Mouse (Mus musculus): Measurements from ENCODE around the gene Olfr120. TPM values are rescaled to one million over a fixed set of nuclear protein-coding genes. Genes with fewer than 3 reads are reported as not detected.
"Not testable (repeated sequence)": the region's sequence is repeated elsewhere in the genome, so short reads cannot be mapped to it uniquely, and the experiment has no call there.

Gene Olfr120
- polyA plus RNA-seq (2012; rRNA removed): not detected in 2 replicates
- polyA plus RNA-seq (2014; fragmentation: Nextera tagmentation; extraction: Ambion mirVana): not detected in 2 replicates

DNA sequence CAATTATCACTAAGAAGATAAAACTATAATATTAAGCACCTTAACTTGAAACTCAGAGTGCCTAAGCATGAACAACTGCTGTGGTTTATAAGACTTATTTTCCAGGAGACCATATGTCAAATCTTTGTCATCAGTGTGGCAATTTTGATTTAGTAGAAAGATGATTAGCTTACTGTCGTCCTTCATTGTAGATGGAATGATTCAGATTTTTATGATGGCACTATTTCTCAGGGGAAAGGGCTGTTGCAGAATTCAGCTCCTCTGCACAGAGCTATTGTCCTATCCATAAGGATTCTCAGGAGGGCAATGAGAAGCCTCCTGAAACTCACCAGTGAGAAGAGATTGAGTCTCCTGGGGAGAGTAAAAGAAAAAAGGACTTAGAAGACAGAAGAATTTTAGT is at the start of gene Olfr120:
Gene Olfr120 (plus strand): TSS at position 301 of the 400 bp plus-strand sequence.
- H3K27me3 ChIP-seq (ENCODE audit: control insufficient read depth, insufficient read depth, low read length): no peaks in the 10 kb centered on the region
- DNase-seq (ENCODE audit: low read depth in 3 of 3, low spot score in 3 of 3): no peak
- no peak within 1 kb of the TSS for H3K9ac ChIP-seq (replicated peaks)
- H3K4me3 ChIP-seq (ENCODE audit: insufficient read depth in 1 of 2, low read depth in 2 of 2, low read length in 2 of 2): no peak within 1 kb of the TSS
- H3K27ac ChIP-seq: no peak within 1 kb of the TSS
- no peak within 1 kb of the TSS for H3K4me2 ChIP-seq (ENCODE audit: low read depth)
- TF ChIP-seq EP300 (IDR thresholded peaks at IDR 0.05; ENCODE audit: low read depth) (no peak), CTCF (IDR thresholded peaks at IDR 0.05; ENCODE audit: low read depth) (no peak)
- H3K36me3 ChIP-seq (replicated peaks; ENCODE audit: control insufficient read depth, insufficient read depth, low read depth): no peaks in the 10 kb centered on the region
- ATAC-seq (ENCODE audit: insufficient read depth): no peak
- 32% methylated on average over 1 of the region's 1 CpGs for WGBS (ENCODE audit: insufficient replicate concordance)
- no peaks in the 10 kb centered on the region for H3K4me1 ChIP-seq (replicated peaks; ENCODE audit: control insufficient read depth in 2 of 2, insufficient read depth in 2 of 2, low read length in 1 of 2)
- no peaks in the 10 kb centered on the region for H3K9me3 ChIP-seq (ENCODE audit: control insufficient read depth, low read length)

DNA sequence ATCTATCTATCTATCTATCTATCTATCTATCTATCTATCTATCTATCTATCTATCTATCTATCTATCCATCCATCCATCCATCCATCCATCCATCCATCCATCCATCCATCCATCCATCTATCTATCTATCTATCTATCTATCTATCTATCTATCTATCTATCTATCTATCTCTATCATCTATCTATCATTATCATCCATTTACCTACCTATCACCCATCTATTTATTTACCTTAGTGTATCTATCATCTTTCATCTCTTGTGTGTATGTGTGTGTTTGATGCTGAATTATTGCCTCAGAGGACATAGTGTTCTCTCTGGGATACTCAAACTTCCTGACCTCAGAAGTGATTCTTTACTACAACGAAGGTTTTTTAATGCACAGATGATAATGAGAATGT is 25.3 kb upstream of the Olfr120 start, which contains the start of gene Olfr119:
Gene Olfr119 (plus strand): TSS at position 301 of the 400 bp plus-strand sequence.
- H3K4me2 ChIP-seq (ENCODE audit: low read depth); H3K27ac ChIP-seq; ATAC-seq (ENCODE audit: insufficient read depth); DNase-seq (ENCODE audit: low read depth in 3 of 3, low spot score in 3 of 3); H3K4me1 ChIP-seq (replicated peaks; ENCODE audit: control insufficient read depth in 2 of 2, insufficient read depth in 2 of 2, low read length in 1 of 2); H3K4me3 ChIP-seq (ENCODE audit: insufficient read depth in 1 of 2, low read depth in 2 of 2, low read length in 2 of 2); H3K9me3 ChIP-seq (ENCODE audit: control insufficient read depth, low read length); H3K27me3 ChIP-seq (ENCODE audit: control insufficient read depth, insufficient read depth, low read length); H3K9ac ChIP-seq (replicated peaks); H3K36me3 ChIP-seq (replicated peaks; ENCODE audit: control insufficient read depth, insufficient read depth, low read depth): not testable (repeated sequence)
- WGBS (ENCODE audit: insufficient replicate concordance): 35% methylated on average over 1 of the region's 1 CpGs

DNA sequence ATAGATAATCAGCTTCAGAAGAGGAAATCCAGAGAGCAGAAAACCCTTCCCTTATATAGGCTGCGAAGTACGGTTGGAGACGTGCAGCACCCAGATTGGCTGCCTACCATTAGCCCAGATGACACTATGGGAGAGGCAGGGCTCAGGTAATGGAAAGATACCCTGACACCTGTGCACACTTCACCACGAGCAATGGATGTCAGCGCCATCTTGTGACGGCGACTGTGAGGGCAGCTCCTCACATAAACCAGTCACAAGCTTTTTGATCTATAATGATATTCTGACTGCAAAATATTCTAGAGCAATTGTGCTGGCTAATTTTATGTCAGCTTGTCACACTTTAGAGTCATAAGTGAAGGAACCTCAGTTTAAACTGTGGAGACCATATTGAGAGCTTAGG is 16.5 kb downstream of the Olfr120 start:
- Histone ChIP-seq H3K27ac (no peak overlapping the region), H3K4me3 (ENCODE audit: insufficient read depth in 1 of 2, low read depth in 2 of 2, low read length in 2 of 2) (no peak overlapping the region), H3K36me3 (replicated peaks; ENCODE audit: control insufficient read depth, insufficient read depth, low read depth) (no peaks in the 10 kb centered on the region), H3K4me2 (ENCODE audit: low read depth) (no peak overlapping the region), H3K9me3 (ENCODE audit: control insufficient read depth, low read length) (no peaks in the 10 kb centered on the region), H3K9ac (replicated peaks) (no peak overlapping the region), H3K27me3 (ENCODE audit: control insufficient read depth, insufficient read depth, low read length) (no peaks in the 10 kb centered on the region), H3K4me1 (replicated peaks; ENCODE audit: control insufficient read depth in 2 of 2, insufficient read depth in 2 of 2, low read length in 1 of 2) (no peaks in the 10 kb centered on the region)
- TF ChIP-seq EP300 (IDR thresholded peaks at IDR 0.05; ENCODE audit: low read depth) (no peak), CTCF (IDR thresholded peaks at IDR 0.05; ENCODE audit: low read depth) (no peak)
- WGBS (ENCODE audit: insufficient replicate concordance): 45% methylated on average over 7 of the region's 7 CpGs
- ATAC-seq (ENCODE audit: insufficient read depth) (no peak), DNase-seq (ENCODE audit: low read depth in 3 of 3, low spot score in 3 of 3) (no peak)

DNA sequence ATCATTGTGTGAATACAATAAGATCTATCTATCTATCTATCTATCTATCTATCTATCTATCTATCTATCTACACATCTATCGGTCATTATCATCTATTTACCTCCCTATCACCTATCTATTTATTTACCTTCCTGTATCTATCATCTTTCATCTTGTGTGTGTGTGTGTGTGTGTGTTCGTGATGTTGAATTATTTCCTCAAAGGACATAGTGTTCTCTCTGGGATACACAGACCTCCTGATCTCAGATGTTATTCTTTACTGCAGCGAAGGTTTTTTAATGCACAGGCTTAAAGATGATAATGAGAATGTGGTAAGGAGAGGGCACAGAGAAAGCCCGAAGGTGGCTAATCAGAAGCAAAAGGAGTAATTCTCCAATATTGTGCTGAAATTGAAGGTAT is 46.7 kb downstream of the Olfr120 start, which contains the start of gene Olfr122:
Gene Olfr122 (plus strand): TSS at position 301 of the 400 bp plus-strand sequence.
- 49% methylated on average over 4 of the region's 4 CpGs for WGBS (ENCODE audit: insufficient replicate concordance)
- Histone ChIP-seq H3K27me3 (ENCODE audit: control insufficient read depth, insufficient read depth, low read length) (no peaks in the 10 kb centered on the region), H3K36me3 (replicated peaks; ENCODE audit: control insufficient read depth, insufficient read depth, low read depth) (no peaks in the 10 kb centered on the region), H3K4me3 (ENCODE audit: insufficient read depth in 1 of 2, low read depth in 2 of 2, low read length in 2 of 2) (no peak within 1 kb of the TSS), H3K27ac (no peak within 1 kb of the TSS), H3K4me2 (ENCODE audit: low read depth) (no peak within 1 kb of the TSS), H3K9me3 (ENCODE audit: control insufficient read depth, low read length) (no peaks in the 10 kb centered on the region), H3K4me1 (replicated peaks; ENCODE audit: control insufficient read depth in 2 of 2, insufficient read depth in 2 of 2, low read length in 1 of 2) (no peaks in the 10 kb centered on the region), H3K9ac (replicated peaks) (no peak within 1 kb of the TSS)
- ATAC-seq (ENCODE audit: insufficient read depth) (no peak), DNase-seq (ENCODE audit: low read depth in 3 of 3, low spot score in 3 of 3) (no peak)
- TF ChIP-seq EP300 (IDR thresholded peaks at IDR 0.05; ENCODE audit: low read depth) (no peak), CTCF (IDR thresholded peaks at IDR 0.05; ENCODE audit: low read depth) (no peak)

Other genes with a start within 250 kb of the Olfr120 start
- not detected in 2 replicates for gene H2-M2, start 238.3 kb upstream of the Olfr120 start, polyA plus RNA-seq (2012; rRNA removed)
- not detected in 2 replicates for gene H2-M2, start 238.3 kb upstream of the Olfr120 start, polyA plus RNA-seq (2014; fragmentation: Nextera tagmentation; extraction: Ambion mirVana)
- 0.02 TPM in 1 of 2 replicates, not detected in the other for gene Olfr110, start 229.3 kb upstream of the Olfr120 start, polyA plus RNA-seq (2012; rRNA removed)
- not detected in 2 replicates for gene Olfr110, start 229.3 kb upstream of the Olfr120 start, polyA plus RNA-seq (2014; fragmentation: Nextera tagmentation; extraction: Ambion mirVana)
- 0.03 and 0.04 TPM in 2 replicates for gene Olfr111, start 213.8 kb upstream of the Olfr120 start, polyA plus RNA-seq (2012; rRNA removed)
- 0.13 TPM in 1 of 2 replicates, not detected in the other for gene Olfr111, start 213.8 kb upstream of the Olfr120 start, polyA plus RNA-seq (2014; fragmentation: Nextera tagmentation; extraction: Ambion mirVana)
- not detected in 2 replicates for gene Olfr112, start 152.4 kb upstream of the Olfr120 start, polyA plus RNA-seq (2012; rRNA removed)
- gene Olfr112, start 152.4 kb upstream of the Olfr120 start, polyA plus RNA-seq (2014; fragmentation: Nextera tagmentation; extraction: Ambion mirVana): not detected in 2 replicates
- not detected in 2 replicates for gene Olfr113, start 144.1 kb upstream of the Olfr120 start, polyA plus RNA-seq (2012; rRNA removed)
- not detected in 2 replicates for gene Olfr113, start 144.1 kb upstream of the Olfr120 start, polyA plus RNA-seq (2014; fragmentation: Nextera tagmentation; extraction: Ambion mirVana)
- not detected in 2 replicates for gene Olfr114, start 129.1 kb upstream of the Olfr120 start, polyA plus RNA-seq (2012; rRNA removed)
- not detected in 2 replicates for gene Olfr114, start 129.1 kb upstream of the Olfr120 start, polyA plus RNA-seq (2014; fragmentation: Nextera tagmentation; extraction: Ambion mirVana)
- gene Olfr115, start 94.7 kb upstream of the Olfr120 start, polyA plus RNA-seq (2012; rRNA removed): not detected in 2 replicates
- not detected in 2 replicates for gene Olfr115, start 94.7 kb upstream of the Olfr120 start, polyA plus RNA-seq (2014; fragmentation: Nextera tagmentation; extraction: Ambion mirVana)
- not detected in 2 replicates for gene Olfr116, start 94.6 kb upstream of the Olfr120 start, polyA plus RNA-seq (2012; rRNA removed)
- not detected in 2 replicates for gene Olfr116, start 94.6 kb upstream of the Olfr120 start, polyA plus RNA-seq (2014; fragmentation: Nextera tagmentation; extraction: Ambion mirVana)
- not detected in 2 replicates for gene Olfr117, start 58.0 kb upstream of the Olfr120 start, polyA plus RNA-seq (2012; rRNA removed)
- not detected in 2 replicates for gene Olfr117, start 58.0 kb upstream of the Olfr120 start, polyA plus RNA-seq (2014; fragmentation: Nextera tagmentation; extraction: Ambion mirVana)
- gene Olfr118, start 54.8 kb upstream of the Olfr120 start, polyA plus RNA-seq (2012; rRNA removed): not detected in 2 replicates
- not detected in 2 replicates for gene Olfr118, start 54.8 kb upstream of the Olfr120 start, polyA plus RNA-seq (2014; fragmentation: Nextera tagmentation; extraction: Ambion mirVana)
- not detected in 2 replicates for gene Olfr119, start 25.2 kb upstream of the Olfr120 start, polyA plus RNA-seq (2012; rRNA removed)
- gene Olfr119, start 25.2 kb upstream of the Olfr120 start, polyA plus RNA-seq (2014; fragmentation: Nextera tagmentation; extraction: Ambion mirVana): not detected in 2 replicates
- not detected in 2 replicates for gene Olfr121, start 27.0 kb downstream of the Olfr120 start, polyA plus RNA-seq (2012; rRNA removed)
- not detected in 2 replicates for gene Olfr121, start 27.0 kb downstream of the Olfr120 start, polyA plus RNA-seq (2014; fragmentation: Nextera tagmentation; extraction: Ambion mirVana)
- not detected in 2 replicates for gene Olfr122, start 46.8 kb downstream of the Olfr120 start, polyA plus RNA-seq (2012; rRNA removed)
- gene Olfr122, start 46.8 kb downstream of the Olfr120 start, polyA plus RNA-seq (2014; fragmentation: Nextera tagmentation; extraction: Ambion mirVana): not detected in 2 replicates
- gene Olfr123, start 71.7 kb downstream of the Olfr120 start, polyA plus RNA-seq (2012; rRNA removed): not detected in 2 replicates
- not detected in 2 replicates for gene Olfr123, start 71.7 kb downstream of the Olfr120 start, polyA plus RNA-seq (2014; fragmentation: Nextera tagmentation; extraction: Ambion mirVana)
- gene Olfr124, start 78.1 kb downstream of the Olfr120 start, polyA plus RNA-seq (2012; rRNA removed): not detected in 2 replicates
- gene Olfr124, start 78.1 kb downstream of the Olfr120 start, polyA plus RNA-seq (2014; fragmentation: Nextera tagmentation; extraction: Ambion mirVana): not detected in 2 replicates
- not detected in 2 replicates for gene Olfr125, start 111.1 kb downstream of the Olfr120 start, polyA plus RNA-seq (2012; rRNA removed)
- not detected in 2 replicates for gene Olfr125, start 111.1 kb downstream of the Olfr120 start, polyA plus RNA-seq (2014; fragmentation: Nextera tagmentation; extraction: Ambion mirVana)
- gene Olfr126, start 125.7 kb downstream of the Olfr120 start, polyA plus RNA-seq (2012; rRNA removed): not detected in 2 replicates
- not detected in 2 replicates for gene Olfr126, start 125.7 kb downstream of the Olfr120 start, polyA plus RNA-seq (2014; fragmentation: Nextera tagmentation; extraction: Ambion mirVana)
- gene Olfr127, start 178.6 kb downstream of the Olfr120 start, polyA plus RNA-seq (2012; rRNA removed): not detected in 2 replicates
- not detected in 2 replicates for gene Olfr127, start 178.6 kb downstream of the Olfr120 start, polyA plus RNA-seq (2014; fragmentation: Nextera tagmentation; extraction: Ambion mirVana)
- not detected in 2 replicates for gene Olfr128, start 198.7 kb downstream of the Olfr120 start, polyA plus RNA-seq (2012; rRNA removed)
- not detected in 2 replicates for gene Olfr128, start 198.7 kb downstream of the Olfr120 start, polyA plus RNA-seq (2014; fragmentation: Nextera tagmentation; extraction: Ambion mirVana)
- not detected in 2 replicates for gene Olfr761, start 231.3 kb downstream of the Olfr120 start, polyA plus RNA-seq (2012; rRNA removed)
- gene Olfr761, start 231.3 kb downstream of the Olfr120 start, polyA plus RNA-seq (2014; fragmentation: Nextera tagmentation; extraction: Ambion mirVana): not detected in 2 replicates

Data from liver, embryonic 14.5 days (tissue).